Mouse (Mus musculus) thymus, adult 2 months (tissue): Measurements from ENCODE around the gene Ndufv3.

Experiments
- CTCF ChIP-seq: fragments of 200-500 bp; IDR thresholded peaks from 2 replicates; pipeline ENCODE4 v1.5.1; 2012; ENCODE audit warnings: mild to moderate bottlenecking, control low read depth, low read length, moderate library complexity, borderline replicate concordance; ENCODE audit not compliant: control insufficient read depth, poor library complexity, insufficient read depth; ENCODE audit errors: extremely low read depth
- POLR2A ChIP-seq: fragments of 200-500 bp; IDR thresholded peaks from 2 replicates; pipeline ENCODE4 v1.6.1; 2012; ENCODE audit warnings: mild to moderate bottlenecking, low read length, control low read depth, moderate library complexity; ENCODE audit not compliant: control insufficient read depth, poor library complexity, insufficient read depth; ENCODE audit errors: extremely low read depth

DNA sequence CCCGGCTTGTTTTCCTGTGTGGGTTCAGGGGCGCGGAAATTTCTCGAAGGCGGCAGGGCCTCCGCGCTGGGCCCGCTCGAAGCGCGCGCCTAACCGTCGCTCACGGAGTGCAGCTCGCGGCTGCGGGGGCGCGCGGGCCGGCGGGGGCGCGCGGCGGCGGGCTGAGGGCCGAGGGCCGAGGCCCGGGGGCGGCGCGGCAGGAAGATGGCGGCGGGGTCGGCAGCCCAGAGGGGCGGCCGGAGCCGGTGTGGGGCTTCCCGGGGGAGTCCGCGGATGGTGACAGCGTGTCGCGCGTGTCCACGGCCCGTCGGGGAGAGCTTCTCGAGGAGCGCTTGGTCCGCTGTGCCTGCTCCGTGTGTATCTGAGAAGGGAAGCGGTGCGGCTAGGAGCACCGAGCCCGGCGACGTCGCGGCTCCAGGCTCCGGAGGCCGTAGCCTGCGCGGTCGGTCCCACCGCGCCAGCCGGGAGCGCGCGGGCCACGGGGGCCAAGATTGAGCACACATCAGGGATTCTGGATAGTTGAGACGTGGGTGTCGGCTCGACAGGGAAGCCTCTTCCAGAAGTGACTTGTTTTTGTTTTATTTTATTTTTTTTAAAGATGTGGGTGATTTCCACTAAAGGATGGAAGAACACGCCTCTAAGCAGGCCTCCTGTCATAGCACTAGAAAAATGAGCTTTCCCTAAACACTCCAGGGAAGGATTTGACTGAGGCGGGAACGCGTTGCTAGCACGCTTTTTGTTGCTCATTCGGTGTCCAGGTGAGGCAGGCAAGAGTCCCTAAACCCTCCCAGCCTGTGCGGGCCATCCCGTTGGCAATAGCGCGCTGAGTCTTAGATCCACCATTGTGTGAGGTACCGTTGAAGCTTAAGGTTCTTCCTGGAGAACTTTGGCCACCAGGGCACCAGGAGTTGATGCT is 45.5 kb downstream of the Ndufv3 start:
- TF ChIP-seq POLR2A (peak; percentile 74), CTCF (0 out of 2 replicates have a peak, but pooled peaks have one; percentile 25)
